Mouse (Mus musculus): ENCODE results near the gene Hist3h2ba.

Hist3h2ba gene

GRCm38 (mm10) chr11:58948542-58949479, at the start of gene Hist3h2ba:
TSS of gene Hist3h2ba (plus strand) at chr11:58948920.
- peak; percentile 56 to 57 for DNase-seq (ENCODE audit: low spot score in 2 of 2)

- DNase-seq (ENCODE audit: low spot score in 2 of 2) = peak in 1 of 2 experiments; percentile 30
These were observed 47.6 kb upstream of the Hist3h2ba start for GRCm38 (mm10) chr11:58901080-58901479.

- DNase-seq (ENCODE audit: low spot score in 2 of 2) = peak; percentile 97 to 98
These were observed 45.0 kb upstream of the Hist3h2ba start, which contains the start of gene Zfp39 for GRCm38 (mm10) chr11:58903511-58904409. TSS of gene Zfp39 (minus strand) at chr11:58904225.

GRCm38 (mm10) chr11:58904410-58904718, 44.4 kb upstream of the Hist3h2ba start:
- no peak for DNase-seq (ENCODE audit: low spot score in 2 of 2)

GRCm38 (mm10) chr11:58904838-58905237, 43.9 kb upstream of the Hist3h2ba start:
- DNase-seq (ENCODE audit: low spot score in 2 of 2) = no peak

- no peak for DNase-seq (ENCODE audit: low spot score in 2 of 2)
These were observed 34.9 kb upstream of the Hist3h2ba start for GRCm38 (mm10) chr11:58913776-58914175.

GRCm38 (mm10) chr11:58914461-58915028, 34.2 kb upstream of the Hist3h2ba start:
- DNase-seq (ENCODE audit: low spot score in 2 of 2) = peak in 1 of 2 experiments; percentile 30

GRCm38 (mm10) chr11:58916879-58917744, 31.6 kb upstream of the Hist3h2ba start:
- peak; percentile 68 to 82 for DNase-seq (ENCODE audit: low spot score in 2 of 2)

GRCm38 (mm10) chr11:58917745-58918366, 30.9 kb upstream of the Hist3h2ba start, which contains the start of gene Btnl10:
TSS of gene Btnl10 (plus strand) at chr11:58917908.
- peak; percentile 44 for DNase-seq (ENCODE audit: low spot score in 2 of 2)

- no peak for DNase-seq (ENCODE audit: low spot score in 2 of 2)
These were observed 30.0 kb upstream of the Hist3h2ba start for GRCm38 (mm10) chr11:58918759-58919158.

GRCm38 (mm10) chr11:58922420-58922819, 26.3 kb upstream of the Hist3h2ba start:
- DNase-seq (ENCODE audit: low spot score in 2 of 2) = no peak

- no peak for DNase-seq (ENCODE audit: low spot score in 2 of 2)
These were observed 22.1 kb upstream of the Hist3h2ba start for GRCm38 (mm10) chr11:58926651-58927050.

- DNase-seq (ENCODE audit: low spot score in 2 of 2) = no peak
These were observed 21.7 kb upstream of the Hist3h2ba start for GRCm38 (mm10) chr11:58927053-58927452.

GRCm38 (mm10) chr11:58927790-58928651, 20.7 kb upstream of the Hist3h2ba start:
- peak; percentile 48 to 62 for DNase-seq (ENCODE audit: low spot score in 2 of 2)

GRCm38 (mm10) chr11:58929055-58929454, 19.7 kb upstream of the Hist3h2ba start:
- no peak for DNase-seq (ENCODE audit: low spot score in 2 of 2)

GRCm38 (mm10) chr11:58929641-58930040, 19.1 kb upstream of the Hist3h2ba start:
- no peak for DNase-seq (ENCODE audit: low spot score in 2 of 2)

GRCm38 (mm10) chr11:58930254-58930653, 18.5 kb upstream of the Hist3h2ba start:
- no peak for DNase-seq (ENCODE audit: low spot score in 2 of 2)

GRCm38 (mm10) chr11:58931576-58931975, 17.1 kb upstream of the Hist3h2ba start:
- DNase-seq (ENCODE audit: low spot score in 2 of 2) = no peak

- no peak for DNase-seq (ENCODE audit: low spot score in 2 of 2)
These were observed 10.8 kb upstream of the Hist3h2ba start for GRCm38 (mm10) chr11:58937909-58938308.
